Mouse (Mus musculus) urinary bladder, postnatal 4 days (tissue): ENCODE measurements around the gene Sox2.

Source experiments
- DNase-seq, 2 experiments: peaks; one replicate each; pipeline ENCODE4 v3.0.0; 2021 to 2022; ENCODE audit warnings: low spot score in 2 of 2

The Sox2 gene

DNA sequence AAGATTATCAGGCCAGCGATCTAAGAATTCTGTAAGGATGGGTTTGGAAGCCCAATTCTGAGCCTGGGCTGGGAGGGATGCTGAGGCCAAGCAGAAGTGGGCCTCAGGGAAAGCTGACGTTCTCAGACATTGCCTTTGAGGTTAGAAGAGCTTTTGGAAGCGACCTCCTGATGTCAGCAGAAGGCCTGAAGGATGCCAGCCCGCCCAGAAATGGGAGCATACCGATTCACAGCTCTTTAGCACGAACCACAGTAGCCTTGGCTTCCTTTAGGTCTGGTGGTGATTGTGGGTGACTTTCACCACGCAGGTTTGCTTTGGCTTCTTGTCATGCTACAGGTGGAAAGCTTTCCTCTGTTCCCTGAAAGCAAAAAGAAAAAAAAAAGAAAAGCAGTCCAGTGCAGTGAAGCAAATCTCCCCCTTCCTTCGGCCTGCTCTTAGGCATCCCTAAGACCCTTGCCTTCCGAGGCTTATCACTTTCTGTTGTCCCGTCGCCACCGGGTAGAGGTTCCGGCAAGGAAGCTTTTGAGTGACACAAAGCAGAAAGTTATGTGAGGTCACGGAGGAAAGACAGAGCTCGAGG is 6.6 kb upstream of the Sox2 start:
- DNase-seq: no peak

DNA sequence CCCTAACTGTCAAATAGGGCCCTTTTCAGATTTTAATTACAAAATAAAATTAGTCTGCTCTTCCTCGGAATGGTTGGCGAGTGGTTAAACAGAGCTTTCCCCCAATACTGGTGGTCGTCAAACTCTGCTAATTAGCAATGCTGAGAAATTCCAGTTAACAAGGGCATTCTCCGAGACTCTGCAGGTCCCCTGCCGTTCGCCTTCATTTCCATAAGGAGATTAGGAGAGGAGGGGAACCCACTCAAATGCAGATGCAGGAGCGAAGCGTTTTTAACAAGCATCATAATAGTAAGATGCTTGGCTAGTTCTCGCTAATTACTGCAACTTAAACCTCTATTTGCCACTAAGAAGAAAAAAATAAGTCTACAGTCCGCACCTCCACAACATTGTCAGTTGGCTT is 4.0 kb upstream of the Sox2 start:
- DNase-seq: no peak

DNA sequence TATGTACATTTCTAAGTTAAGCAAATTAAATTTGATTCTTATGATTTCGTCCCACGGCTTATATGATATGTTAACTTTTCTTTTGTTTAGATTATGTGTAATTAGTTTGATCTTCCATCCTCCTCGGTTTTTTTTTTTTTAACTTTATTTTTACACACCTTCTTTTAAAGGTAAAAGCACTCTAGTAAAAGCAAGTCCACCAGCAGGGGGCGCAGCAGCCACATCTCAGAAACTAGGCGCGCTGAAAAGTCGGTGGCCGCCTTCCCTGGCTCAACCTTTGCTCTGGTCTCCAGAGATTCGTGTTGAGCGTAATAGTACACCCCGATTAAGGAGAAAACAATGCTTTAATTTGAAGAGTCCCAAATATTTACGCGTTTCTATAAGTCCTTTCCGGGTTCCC is 2.5 kb upstream of the Sox2 start:
- DNase-seq: peak; percentile 55 to 88

DNA sequence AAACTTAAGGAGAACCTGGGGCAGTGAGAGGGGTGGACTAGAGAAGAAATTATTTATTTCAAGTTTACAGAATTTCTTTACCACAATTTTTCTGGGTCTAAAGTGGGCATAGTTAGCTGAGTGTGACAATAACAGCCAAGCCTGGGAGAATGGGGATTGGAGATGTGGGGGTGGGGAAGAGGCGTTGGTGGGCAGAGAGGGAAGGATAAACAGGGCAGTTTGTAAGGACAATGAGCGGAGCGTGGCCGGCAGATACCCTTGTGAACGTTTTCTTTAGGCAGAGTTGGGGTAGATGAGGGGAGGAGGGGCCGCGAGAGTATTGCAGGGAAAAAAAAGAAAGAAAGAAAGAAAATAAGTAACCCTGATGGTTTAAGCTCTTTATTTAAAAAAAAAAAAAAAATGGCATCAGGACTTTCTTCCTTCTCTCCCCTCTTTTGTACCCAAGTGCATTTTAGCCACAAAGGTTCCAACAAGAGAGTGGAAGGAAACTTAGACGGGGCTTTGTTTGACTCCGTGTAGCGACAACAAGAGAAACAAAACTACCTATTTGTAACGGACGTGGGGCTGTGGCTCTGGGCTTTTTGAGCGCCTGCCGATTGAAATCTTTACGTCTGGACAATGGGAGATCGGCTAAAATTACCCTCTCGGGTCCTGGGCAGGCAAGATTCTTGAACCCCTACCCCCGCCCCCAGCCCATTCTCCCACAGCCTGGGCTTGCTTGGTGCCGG is 1.9 kb upstream of the Sox2 start:
- DNase-seq: no peak

DNA sequence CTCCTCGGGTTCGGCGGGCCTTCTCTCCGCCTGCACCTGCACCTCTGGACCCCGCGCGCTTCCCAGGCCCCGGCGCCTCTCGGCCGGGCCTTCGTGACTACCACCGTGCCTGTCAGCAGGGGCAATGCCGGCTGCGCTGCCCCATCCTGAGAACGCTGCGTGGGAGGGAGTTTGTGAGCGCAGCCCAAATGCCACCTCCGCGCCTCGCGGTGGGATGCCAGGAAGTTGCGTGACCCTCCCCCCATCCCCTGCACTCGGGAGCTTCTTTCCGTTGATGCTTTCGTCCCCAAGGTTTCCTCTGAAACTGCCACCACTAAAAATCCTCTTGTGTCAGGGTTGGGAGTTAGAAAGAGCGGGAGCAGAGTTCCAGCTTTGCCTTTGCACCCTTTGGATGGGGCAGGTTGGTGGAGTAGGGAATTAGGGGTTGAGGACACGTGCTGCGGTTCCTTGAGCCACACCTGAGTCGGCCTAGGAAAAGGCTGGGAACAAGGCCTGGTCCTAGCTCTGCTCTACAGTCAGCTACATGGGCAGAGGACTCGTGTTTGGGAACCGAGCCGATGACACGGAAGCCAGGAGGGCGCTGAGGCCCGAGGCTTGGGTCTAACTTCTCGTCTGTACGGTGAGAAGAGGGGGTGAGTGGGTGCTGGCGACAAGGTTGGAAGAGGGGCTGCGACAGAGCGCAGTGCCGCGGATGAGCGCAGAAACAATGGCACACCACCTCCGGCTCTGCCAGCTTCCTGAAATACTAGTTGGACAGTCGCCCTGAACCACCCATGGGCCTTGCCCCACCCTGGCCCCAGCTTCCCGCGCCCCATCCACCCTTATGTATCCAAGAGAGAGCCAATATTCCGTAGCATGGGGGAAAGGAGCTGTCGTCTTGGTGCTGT is 1.1 kb upstream of the Sox2 start:
- DNase-seq: no peak

DNA sequence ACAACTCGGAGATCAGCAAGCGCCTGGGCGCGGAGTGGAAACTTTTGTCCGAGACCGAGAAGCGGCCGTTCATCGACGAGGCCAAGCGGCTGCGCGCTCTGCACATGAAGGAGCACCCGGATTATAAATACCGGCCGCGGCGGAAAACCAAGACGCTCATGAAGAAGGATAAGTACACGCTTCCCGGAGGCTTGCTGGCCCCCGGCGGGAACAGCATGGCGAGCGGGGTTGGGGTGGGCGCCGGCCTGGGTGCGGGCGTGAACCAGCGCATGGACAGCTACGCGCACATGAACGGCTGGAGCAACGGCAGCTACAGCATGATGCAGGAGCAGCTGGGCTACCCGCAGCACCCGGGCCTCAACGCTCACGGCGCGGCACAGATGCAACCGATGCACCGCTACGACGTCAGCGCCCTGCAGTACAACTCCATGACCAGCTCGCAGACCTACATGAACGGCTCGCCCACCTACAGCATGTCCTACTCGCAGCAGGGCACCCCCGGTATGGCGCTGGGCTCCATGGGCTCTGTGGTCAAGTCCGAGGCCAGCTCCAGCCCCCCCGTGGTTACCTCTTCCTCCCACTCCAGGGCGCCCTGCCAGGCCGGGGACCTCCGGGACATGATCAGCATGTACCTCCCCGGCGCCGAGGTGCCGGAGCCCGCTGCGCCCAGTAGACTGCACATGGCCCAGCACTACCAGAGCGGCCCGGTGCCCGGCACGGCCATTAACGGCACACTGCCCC is 586 bp downstream of the Sox2 start:
- no peak for DNase-seq

DNA sequence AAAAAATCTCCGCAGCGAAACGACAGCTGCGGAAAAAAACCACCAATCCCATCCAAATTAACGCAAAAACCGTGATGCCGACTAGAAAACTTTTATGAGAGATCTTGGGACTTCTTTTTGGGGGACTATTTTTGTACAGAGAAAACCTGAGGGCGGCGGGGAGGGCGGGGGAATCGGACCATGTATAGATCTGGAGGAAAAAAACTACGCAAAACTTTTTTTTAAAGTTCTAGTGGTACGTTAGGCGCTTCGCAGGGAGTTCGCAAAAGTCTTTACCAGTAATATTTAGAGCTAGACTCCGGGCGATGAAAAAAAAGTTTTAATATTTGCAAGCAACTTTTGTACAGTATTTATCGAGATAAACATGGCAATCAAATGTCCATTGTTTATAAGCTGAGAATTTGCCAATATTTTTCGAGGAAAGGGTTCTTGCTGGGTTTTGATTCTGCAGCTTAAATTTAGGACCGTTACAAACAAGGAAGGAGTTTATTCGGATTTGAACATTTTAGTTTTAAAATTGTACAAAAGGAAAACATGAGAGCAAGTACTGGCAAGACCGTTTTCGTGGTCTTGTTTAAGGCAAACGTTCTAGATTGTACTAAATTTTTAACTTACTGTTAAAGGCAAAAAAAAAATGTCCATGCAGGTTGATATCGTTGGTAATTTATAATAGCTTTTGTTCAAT is 1.4 kb downstream of the Sox2 start:
- no peak for DNase-seq

DNA sequence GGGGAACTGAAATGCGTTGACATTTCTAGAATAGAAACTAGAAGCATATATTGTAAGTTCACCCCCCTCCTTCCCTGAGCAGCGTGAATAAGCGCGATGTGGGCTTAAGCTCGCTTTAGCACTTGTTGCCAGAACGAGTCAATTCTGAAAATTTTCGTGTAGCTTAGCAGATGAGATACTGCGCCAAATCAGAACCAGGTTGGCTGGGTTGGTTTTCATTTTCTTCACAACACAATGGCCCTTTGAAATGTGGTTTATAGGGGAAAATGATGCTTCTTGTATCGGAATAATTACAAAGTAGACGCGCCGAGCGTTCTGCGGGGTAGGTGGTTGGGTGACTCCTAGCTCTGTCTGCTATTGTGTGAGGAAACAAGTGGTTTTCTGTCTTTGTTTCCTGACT is 2.4 kb downstream of the Sox2 start:
- DNase-seq: no peak

DNA sequence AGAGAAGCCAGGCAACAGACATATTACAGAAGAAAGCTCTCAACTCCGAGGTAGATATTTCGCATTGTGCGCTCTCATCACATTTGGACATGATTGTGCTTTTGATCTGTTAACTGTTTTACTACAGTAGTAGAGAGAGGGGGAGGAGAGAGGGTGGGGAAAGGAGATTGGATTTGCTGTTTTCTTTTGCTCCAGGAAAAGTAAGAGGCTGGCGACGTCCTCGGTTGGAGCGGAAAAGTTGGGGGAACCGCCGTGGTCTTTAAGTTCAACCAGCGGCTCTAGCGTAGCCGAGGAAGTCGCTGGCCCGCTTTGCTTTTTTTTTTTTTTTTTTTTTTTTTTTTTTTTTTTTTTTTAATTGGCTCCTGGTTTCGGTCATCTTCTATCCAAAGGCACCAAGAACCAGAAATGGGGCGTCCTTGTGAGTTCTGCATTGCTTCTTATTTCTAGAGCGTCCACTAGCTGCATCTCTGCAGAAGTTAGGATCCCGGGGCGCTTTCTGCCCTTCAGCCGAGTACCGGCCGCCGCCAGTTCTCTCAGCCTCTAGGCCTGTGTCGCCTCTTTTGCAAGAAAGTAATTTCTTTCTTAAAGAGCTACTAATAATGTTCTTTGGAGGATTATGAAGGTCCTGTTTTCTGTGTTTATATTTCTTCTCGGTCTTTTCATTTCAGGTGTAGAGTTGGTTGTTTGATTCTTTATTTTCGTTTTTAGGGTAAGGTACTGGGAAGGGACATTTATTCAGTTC is 3.2 kb downstream of the Sox2 start:
- DNase-seq: no peak

DNA sequence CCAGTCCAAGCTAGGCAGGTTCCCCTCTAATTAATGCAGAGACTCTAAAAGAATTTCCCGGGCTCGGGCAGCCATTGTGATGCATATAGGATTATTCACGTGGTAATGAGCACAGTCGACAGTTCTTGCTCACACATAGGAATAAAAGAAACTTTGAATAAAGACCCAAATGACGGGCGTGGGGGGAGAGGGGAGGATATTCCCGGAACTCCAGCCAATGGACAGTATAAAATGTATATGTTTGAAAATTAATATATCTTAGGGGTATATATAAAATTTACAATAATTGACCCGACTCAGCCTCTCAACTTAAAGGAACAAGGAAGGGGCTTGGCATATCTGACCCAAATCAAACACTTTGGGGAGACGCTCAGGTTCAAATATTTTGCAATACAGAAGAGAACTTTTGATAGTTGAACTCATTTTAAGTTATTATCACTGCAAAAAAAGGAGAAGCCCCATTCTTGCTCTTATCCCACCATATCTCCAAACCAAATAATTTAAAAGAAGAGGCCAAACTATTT is 3.8 kb downstream of the Sox2 start:
- DNase-seq: no peak

DNA sequence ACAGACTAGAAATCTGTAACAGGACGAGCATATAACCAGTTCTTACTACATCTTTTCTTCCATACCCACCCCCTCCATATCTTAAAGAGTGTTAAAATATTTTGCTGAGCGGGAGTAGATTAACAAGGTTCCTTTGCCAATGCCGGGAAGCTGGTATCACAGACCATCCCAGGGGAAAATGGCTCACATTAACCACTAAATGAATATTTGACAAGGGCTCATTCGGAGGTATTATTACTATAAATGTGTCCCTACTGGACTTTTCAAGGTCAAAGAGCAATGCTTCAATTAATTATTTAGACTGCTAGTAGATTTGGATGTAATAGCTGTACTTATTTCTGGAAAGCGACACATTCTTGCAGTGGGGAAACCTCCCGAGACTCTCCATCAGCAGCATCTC is 4.6 kb downstream of the Sox2 start:
- no peak for DNase-seq

DNA sequence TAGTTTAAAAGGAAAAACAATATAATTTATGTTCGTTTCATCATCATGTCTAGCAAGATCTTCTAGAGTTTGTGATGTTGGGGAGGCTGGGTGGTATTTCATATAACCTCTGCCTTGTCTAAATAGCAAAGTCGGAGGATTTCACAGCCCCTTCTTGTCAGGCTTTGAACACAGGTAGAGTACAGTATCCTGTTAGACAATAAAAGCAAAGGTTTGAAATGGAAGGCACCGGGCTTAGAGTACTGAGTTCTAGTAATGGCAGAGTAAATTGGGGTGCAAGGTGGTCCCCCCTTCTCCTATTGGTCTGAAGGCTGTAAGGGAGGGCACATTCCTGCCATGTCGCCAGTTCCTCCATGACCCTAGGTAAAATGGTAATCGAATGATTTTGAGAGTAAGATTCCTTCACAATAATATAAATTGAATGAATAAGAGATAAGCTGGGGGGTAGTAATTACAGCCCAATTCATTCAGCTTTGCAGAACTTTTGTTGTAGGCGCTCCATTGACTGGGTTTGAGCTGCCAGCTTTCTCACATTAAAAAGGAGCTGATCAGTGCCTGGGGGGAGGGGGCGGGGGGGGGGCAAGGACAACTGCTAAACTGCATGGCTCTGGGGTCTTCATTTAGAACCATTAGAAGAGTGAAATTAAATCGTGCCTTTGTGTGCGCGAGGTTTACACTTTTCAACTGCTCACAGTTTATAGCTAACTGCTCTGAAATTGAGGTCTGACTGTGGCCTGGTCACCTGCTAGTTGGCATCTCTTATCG is 5.3 kb downstream of the Sox2 start:
- no peak for DNase-seq

DNA sequence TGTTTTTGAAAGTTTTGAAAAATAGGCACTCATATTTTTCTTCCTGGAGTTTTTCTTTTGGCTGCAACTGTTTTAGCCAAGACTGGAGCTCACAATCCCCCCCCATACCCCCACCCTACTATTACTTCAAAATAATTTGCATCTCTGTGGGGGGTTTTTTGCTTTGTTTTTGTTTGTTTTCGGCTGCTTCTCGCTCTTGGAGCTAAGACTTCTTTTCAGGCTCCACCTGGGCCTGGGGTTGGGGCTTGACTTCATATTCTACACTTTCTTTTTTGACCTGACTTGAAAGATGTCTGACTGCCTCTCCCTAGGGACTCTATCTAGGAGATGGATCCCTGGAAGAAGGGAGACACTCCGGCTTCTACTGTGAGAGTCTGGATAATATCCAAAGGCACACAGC is 5.9 kb downstream of the Sox2 start:
- DNase-seq: peak in 1 of 2 experiments; percentile 26

DNA sequence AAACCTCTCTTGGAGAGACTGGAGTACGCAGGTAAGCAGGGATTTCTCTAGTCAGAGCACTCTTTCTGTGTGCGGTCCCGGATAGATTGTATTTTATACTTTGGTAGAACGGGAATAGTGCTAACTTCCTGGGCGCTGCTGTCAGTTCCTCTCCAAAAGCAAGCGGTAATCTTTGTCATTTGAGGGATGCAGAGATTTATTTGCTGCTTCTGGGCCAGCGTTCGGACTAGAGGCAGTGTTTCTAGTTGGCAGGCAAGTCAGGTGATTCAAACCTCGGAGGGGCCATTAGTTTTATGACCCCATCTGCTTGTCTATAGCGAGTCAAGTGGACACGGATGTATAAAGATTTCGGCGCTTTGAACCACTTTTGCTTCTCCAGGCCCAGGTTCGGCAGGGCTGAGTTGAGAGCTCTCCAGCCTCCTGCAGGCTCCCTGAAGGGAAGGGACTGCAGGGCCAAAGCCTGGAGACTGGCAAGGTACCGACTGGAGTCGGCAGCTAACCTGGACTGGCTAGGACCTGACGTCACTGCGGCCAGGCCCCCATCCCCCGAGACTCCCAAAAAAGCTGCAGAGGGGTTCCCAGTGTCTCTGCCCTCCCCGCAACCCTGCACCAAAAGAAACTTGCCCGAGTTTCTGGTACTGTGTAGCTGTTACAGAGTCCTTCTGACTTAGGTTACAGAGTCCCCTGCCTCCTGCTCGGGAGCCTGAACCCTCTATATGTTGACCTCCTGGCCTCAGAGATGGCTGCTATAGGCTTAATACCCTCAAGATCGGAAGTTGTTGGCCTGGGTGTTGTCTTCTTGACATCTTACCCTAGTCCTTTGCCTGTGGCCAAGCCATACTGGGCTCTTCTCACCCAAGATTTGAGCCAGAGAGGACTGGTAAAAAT is 6.9 kb downstream of the Sox2 start:
- peak in 1 of 2 experiments; percentile 58 for DNase-seq

DNA sequence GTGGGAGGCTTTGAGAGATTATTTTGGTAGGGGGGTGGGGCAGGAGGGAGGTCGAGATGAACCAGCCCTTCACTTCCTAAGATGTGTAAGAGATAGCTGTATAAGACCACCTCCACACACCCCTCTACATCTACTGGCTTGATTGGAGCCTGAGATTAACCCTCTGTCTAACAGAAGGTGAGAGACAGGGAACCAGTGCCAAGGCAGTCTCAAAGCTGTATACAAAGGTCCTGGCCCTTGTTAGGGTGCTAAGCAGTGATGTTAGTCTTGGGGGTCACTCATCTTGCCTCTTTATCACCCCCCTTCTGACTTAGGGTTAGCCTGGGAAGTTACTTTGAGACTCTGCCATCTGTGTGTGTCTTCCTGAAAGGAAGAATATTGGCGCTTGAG is 7.5 kb downstream of the Sox2 start:
- DNase-seq: no peak

DNA sequence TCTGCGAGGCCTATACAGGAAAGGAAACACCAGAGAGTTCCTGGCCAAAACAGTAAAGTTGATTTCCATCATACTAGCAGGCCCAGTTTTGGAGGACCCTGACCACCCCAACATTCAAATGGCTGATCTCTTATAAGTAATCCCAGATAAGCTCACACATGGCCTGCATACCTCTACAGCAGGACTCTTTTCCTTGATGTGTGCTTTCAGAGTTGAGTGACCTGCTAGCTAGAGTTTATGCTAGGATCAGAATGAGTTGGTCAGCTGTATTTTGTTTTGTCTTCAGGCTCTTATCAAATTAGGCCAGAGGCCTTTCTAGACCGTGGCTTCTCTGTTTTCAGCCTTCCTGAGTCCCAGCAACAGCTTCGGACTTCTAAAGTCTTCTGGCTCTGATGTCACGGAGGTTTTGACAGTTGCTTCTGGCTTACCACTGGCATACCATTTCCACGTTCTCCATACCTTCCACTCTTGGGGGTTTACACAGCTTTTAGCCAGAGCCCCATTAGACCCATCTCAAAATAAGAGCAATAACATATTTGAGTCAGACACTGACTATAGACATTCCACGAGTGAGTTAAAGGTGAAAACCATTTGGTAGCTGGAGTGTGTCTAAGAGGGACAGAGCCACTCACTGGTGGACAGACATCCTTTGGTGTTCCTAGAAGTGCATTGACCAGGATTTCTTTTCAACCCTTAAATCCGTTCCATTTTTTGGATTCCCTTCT is 8.2 kb downstream of the Sox2 start:
- DNase-seq: peak in 1 of 2 experiments; percentile 10

DNA sequence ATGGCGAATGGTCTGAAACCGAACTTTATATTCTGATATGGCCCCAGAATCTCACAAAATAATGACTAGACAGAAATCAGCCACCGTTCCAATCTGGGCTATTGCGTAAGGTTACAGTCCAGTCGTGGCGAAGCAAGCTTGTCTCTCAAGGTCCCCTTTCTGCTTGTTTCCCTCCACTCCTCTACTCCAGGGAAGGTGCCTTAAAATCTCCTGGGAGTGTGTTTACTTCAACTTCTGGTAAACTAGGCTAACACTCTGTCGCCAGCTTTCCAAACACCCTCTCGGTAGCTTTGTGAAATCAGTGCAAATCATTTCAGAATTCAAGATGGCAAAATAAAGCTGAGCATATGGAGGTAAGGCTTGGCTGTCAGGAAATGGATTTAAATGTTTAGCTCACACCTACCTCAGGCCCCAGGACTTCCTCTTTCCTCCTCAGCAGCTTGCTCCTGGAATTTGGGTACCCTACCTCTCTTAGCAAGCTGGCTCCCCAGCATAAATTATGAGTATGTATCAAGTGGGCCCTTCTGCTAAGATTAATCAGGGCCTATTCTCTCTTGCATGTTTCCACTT is 8.8 kb downstream of the Sox2 start:
- no peak for DNase-seq

DNA sequence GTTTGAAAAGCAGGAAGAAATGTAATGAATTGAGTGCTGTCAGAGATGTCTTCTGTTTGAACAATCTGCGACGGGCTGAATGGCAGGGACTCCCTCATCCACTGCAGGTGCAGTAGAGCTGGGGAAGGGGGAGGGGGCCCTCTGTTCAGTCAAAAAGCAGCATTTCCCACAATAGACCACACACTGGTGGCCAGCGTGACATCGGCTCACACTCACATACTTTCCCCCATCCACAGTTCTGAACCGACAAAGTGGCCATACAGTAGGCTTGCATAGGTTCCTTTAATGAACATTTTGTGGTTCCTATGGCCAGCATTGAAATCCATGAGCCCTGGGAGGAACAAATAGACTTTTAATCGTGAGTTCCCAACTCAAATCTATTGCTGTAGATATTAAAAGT is 9.7 kb downstream of the Sox2 start:
- peak in 1 of 2 experiments; percentile 44 for DNase-seq
